Mouse (Mus musculus): Measurements from ENCODE around the gene Uchl5.

DNA sequence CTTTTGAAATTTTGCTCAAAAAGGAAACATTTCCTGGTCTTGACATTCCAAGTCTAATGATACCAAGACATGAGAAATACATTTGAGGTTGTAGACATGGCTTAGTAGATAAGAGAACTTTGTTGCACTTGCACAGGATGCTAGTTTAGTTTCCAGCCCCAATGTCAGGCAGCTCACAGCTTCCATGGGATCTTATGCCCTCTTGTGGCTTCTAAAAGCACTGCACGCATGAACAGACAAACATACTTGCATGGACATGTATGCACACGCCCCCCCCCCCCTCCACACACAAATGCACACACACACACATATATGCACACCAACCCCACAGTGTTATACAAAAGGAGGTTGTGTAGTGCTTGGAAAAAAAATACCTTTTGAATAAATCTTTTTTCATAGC is 46.2 kb upstream of the Uchl5 start:
- no peak for TF ChIP-seq CTCF (IDR thresholded peaks at IDR 0.05; ENCODE audit: control insufficient read depth, insufficient read depth, insufficient replicate concordance, low read depth, low read length)
- no peak for TF ChIP-seq POLR2A (IDR thresholded peaks at IDR 0.05; ENCODE audit: control insufficient read depth, low read depth, low read length)
